Mouse (Mus musculus): ENCODE measurements around the gene Rgcc. TPM values are rescaled to one million over a fixed set of nuclear protein-coding genes. Genes with fewer than 3 reads are reported as not detected.

The Rgcc gene
- polyA plus RNA-seq, 1 experiment, result not detected

DNA sequence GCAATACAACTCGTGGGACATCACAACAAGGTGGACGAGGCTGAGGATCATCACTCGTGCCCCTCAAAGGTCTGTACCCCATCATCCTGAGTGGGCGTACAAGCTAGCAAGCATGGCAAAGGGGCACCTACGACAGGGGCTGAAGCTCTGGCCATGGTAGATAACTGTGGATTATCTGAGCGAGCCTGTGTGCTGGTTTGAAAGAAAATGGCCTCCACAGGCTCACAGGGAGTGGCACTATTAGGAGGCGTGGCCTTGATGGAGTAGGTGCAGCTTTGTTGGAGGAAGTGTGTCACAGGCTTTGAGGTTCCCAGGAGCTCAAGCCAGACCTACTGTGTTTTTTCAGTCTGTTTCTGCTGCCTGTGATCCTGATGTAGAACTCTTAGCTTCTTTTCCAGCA is 5.7 kb upstream of the Rgcc start:
- H3K4me3 ChIP-seq (ENCODE audit: insufficient read depth, low read depth, low read length), result no peak overlapping the region
- TF ChIP-seq POLR2A (IDR thresholded peaks at IDR 0.05; ENCODE audit: insufficient read depth, low read depth, low read length) (no peak), CTCF (IDR thresholded peaks at IDR 0.05; ENCODE audit: insufficient read depth, low read depth, low read length) (no peak)

DNA sequence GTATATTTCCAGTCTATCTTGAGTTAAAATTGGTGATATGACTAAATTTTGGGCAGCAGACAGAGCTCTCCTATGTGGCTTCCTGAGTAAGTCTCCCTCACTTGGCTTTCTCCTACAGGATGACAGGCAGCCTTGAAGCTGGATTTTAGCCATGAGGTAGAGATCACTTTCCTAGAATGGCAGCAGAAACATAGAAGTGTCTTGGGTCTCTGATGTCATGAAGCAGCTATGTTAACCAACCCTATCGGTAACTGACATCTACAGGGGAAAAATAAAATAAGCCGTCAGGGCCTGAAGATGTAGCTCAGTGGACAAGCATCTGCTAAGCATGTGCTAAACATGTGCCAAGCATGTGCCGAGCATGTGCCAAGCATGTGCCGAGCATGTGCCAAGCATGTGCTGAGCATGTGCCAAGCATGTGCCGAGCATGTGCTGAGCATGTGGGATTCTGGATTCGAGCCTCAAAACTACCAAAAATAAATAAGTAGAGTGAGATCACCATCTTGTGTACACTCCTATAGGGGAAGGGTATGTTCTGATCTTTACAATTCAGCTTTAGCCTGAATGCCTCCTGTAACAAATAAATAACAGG is 3.5 kb upstream of the Rgcc start:
- H3K4me3 ChIP-seq (ENCODE audit: insufficient read depth, low read depth, low read length), result no peak overlapping the region
- TF ChIP-seq POLR2A (IDR thresholded peaks at IDR 0.05; ENCODE audit: insufficient read depth, low read depth, low read length) (no peak), CTCF (IDR thresholded peaks at IDR 0.05; ENCODE audit: insufficient read depth, low read depth, low read length) (no peak)
- WGBS, result 93% methylated on average over 6 of the region's 6 CpGs
- H3K4me1 ChIP-seq (ENCODE audit: control insufficient read depth, insufficient read depth, low read length), result peaks cover 14% of the 10 kb centered on the region; the same call in 1 of the 2 replicates
- no peak overlapping the region for H3K27ac ChIP-seq (ENCODE audit: insufficient read depth, low read depth, low read length)

More for the DNA sequence above, 5.7 kb upstream of the Rgcc start:
- WGBS, result 97% methylated on average over 7 of the region's 7 CpGs
- Histone ChIP-seq H3K27ac (ENCODE audit: insufficient read depth, low read depth, low read length) (no peak overlapping the region), H3K4me1 (ENCODE audit: control insufficient read depth, insufficient read depth, low read length) (no peaks in the 10 kb centered on the region)

DNA sequence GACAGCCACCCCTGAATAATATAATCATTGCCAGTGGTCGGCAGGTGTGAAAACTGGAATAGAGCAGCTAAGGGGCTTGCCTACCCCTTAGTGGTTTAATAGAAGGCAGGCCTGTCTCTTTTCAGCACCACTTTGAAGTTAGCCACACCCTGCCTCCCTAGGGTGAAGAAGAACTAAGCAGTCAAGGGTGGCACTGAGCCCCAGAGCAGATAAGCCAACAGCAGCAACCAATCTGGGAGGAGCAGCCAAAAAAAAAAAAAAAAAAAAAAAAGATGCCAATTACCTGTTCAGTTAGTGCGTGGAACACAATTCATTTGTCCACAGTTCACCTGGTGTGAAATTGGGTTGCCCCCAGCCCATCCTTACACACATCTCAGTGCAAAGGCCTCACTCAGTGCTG is 1.7 kb upstream of the Rgcc start:
- TF ChIP-seq CTCF (IDR thresholded peaks at IDR 0.05; ENCODE audit: insufficient read depth, low read depth, low read length) (no peak), POLR2A (IDR thresholded peaks at IDR 0.05; ENCODE audit: insufficient read depth, low read depth, low read length) (no peak)
- Histone ChIP-seq H3K4me3 (ENCODE audit: insufficient read depth, low read depth, low read length) (no peak overlapping the region), H3K27ac (ENCODE audit: insufficient read depth, low read depth, low read length) (no peak overlapping the region), H3K4me1 (ENCODE audit: control insufficient read depth, insufficient read depth, low read length) (peaks cover 14% of the 10 kb centered on the region; the same call in 1 of the 2 replicates)
- 95% methylated on average over 2 of the region's 2 CpGs for WGBS

- Histone ChIP-seq H3K4me1 (ENCODE audit: control insufficient read depth, insufficient read depth, low read length) (peaks cover 14% of the 10 kb centered on the region; the same call in 1 of the 2 replicates), H3K4me3 (ENCODE audit: insufficient read depth, low read depth, low read length) (peak overlapping the region; percentile 60), H3K27ac (ENCODE audit: insufficient read depth, low read depth, low read length) (peak overlapping the region; percentile 12)
- TF ChIP-seq CTCF (IDR thresholded peaks at IDR 0.05; ENCODE audit: insufficient read depth, low read depth, low read length) (no peak), POLR2A (IDR thresholded peaks at IDR 0.05; ENCODE audit: insufficient read depth, low read depth, low read length) (no peak)
- under 1% methylated on average over 52 of the region's 52 CpGs for WGBS
Measured at GRCm38 (mm10) chr14:79300641-79301350, 649 bp downstream of the Rgcc start.

- H3K4me1 ChIP-seq (ENCODE audit: control insufficient read depth, insufficient read depth, low read length), result peaks cover 14% of the 10 kb centered on the region; the same call in 1 of the 2 replicates
- H3K27ac ChIP-seq (ENCODE audit: insufficient read depth, low read depth, low read length), result no peak overlapping the region
- H3K4me3 ChIP-seq (ENCODE audit: insufficient read depth, low read depth, low read length), result peak overlapping the region; percentile 14; the same call in 1 of the 2 replicates
- TF ChIP-seq POLR2A (IDR thresholded peaks at IDR 0.05; ENCODE audit: insufficient read depth, low read depth, low read length) (no peak), CTCF (IDR thresholded peaks at IDR 0.05; ENCODE audit: insufficient read depth, low read depth, low read length) (no peak)
- WGBS, result 33% methylated on average over 6 of the region's 6 CpGs
Measured at GRCm38 (mm10) chr14:79299796-79300195, 1.6 kb downstream of the Rgcc start.

DNA sequence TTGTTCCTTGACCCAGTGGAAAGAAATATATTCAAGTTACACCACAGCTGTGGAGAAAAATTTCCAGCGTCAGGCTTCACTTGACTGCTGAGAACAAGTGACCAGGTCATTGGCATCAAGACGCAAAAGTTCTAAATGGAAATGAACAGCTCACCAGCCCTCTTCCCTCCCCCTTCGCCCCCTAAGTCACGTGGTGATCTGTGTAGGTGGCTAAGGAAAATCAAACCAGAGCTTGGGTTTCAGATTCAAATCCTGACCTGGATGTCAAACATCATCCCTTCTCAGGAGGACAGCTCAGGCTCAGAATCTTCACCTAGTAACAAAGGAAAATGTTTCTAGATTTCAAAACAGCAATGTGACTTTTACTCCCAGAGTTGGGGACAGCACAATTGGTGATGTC is 2.2 kb downstream of the Rgcc start:
- TF ChIP-seq CTCF (IDR thresholded peaks at IDR 0.05; ENCODE audit: insufficient read depth, low read depth, low read length) (no peak), POLR2A (IDR thresholded peaks at IDR 0.05; ENCODE audit: insufficient read depth, low read depth, low read length) (no peak)
- Histone ChIP-seq H3K4me3 (ENCODE audit: insufficient read depth, low read depth, low read length) (no peak overlapping the region), H3K4me1 (ENCODE audit: control insufficient read depth, insufficient read depth, low read length) (peaks cover 14% of the 10 kb centered on the region; the same call in 1 of the 2 replicates), H3K27ac (ENCODE audit: insufficient read depth, low read depth, low read length) (no peak overlapping the region)
- 53% methylated on average over 4 of the region's 4 CpGs for WGBS

GRCm38 (mm10) chr14:79298314-79298992 is 3.0 kb downstream of the Rgcc start:
- Histone ChIP-seq H3K27ac (ENCODE audit: insufficient read depth, low read depth, low read length) (no peak overlapping the region), H3K4me3 (ENCODE audit: insufficient read depth, low read depth, low read length) (no peak overlapping the region), H3K4me1 (ENCODE audit: control insufficient read depth, insufficient read depth, low read length) (peaks cover 14% of the 10 kb centered on the region; the same call in 1 of the 2 replicates)
- TF ChIP-seq POLR2A (IDR thresholded peaks at IDR 0.05; ENCODE audit: insufficient read depth, low read depth, low read length) (no peak), CTCF (IDR thresholded peaks at IDR 0.05; ENCODE audit: insufficient read depth, low read depth, low read length) (no peak)
- 80% methylated on average over 7 of the region's 7 CpGs for WGBS

- no peak for TF ChIP-seq POLR2A (IDR thresholded peaks at IDR 0.05; ENCODE audit: insufficient read depth, low read depth, low read length)
- TF ChIP-seq CTCF (IDR thresholded peaks at IDR 0.05; ENCODE audit: insufficient read depth, low read depth, low read length), result no peak
- Histone ChIP-seq H3K4me1 (ENCODE audit: control insufficient read depth, insufficient read depth, low read length) (peaks cover 16% of the 10 kb centered on the region; the same call in 1 of the 2 replicates), H3K27ac (ENCODE audit: insufficient read depth, low read depth, low read length) (no peak overlapping the region), H3K4me3 (ENCODE audit: insufficient read depth, low read depth, low read length) (no peak overlapping the region)
- WGBS, result 53% methylated on average over 5 of the region's 5 CpGs
Measured at GRCm38 (mm10) chr14:79296836-79297235, 4.6 kb downstream of the Rgcc start.

- TF ChIP-seq CTCF (IDR thresholded peaks at IDR 0.05; ENCODE audit: insufficient read depth, low read depth, low read length) (no peak), POLR2A (IDR thresholded peaks at IDR 0.05; ENCODE audit: insufficient read depth, low read depth, low read length) (no peak)
- WGBS, result 84% methylated on average over 7 of the region's 7 CpGs
- H3K27ac ChIP-seq (ENCODE audit: insufficient read depth, low read depth, low read length), result no peak overlapping the region
- peaks cover 14% of the 10 kb centered on the region; the same call in 1 of the 2 replicates for H3K4me1 ChIP-seq (ENCODE audit: control insufficient read depth, insufficient read depth, low read length)
- no peak overlapping the region for H3K4me3 ChIP-seq (ENCODE audit: insufficient read depth, low read depth, low read length)
Measured at GRCm38 (mm10) chr14:79296201-79296600, 5.2 kb downstream of the Rgcc start.
